Mouse (Mus musculus) intestine, embryonic 14.5 days (tissue): ENCODE data around the gene Pcdh15. TPM values are rescaled to one million over a fixed set of nuclear protein-coding genes. Genes with fewer than 3 reads are reported as not detected.

Experiments used
- ATAC-seq: fragments of 200-750 bp; cut with Nextera tagmentation; replicated peaks from 2 replicates; pipeline ENCODE4 v1.8.0; 2017; ENCODE audit warnings: low read depth, moderate number of reproducible peaks, moderate TSS enrichment, moderate library complexity; ENCODE audit not compliant: low FRiP score, low TSS enrichment
- DNase-seq: peaks from one replicate; pipeline ENCODE4 v3.0.0-alpha.2; 2018; ENCODE audit warnings: low spot score
- H3K27ac ChIP-seq: fragments of 300-500 bp; sonication (generic); 2 replicates; pipeline ENCODE4 v1.5.1; 2014; ENCODE audit warnings: low read depth, mild to moderate bottlenecking, control low read depth
- H3K27me3 ChIP-seq: fragments of 300-500 bp; sonication (generic); replicated peaks from 2 replicates; pipeline ENCODE4 v1.6.1; 2014; ENCODE audit warnings: low read length, control low read depth; ENCODE audit not compliant: control insufficient read depth, insufficient read depth
- H3K36me3 ChIP-seq: fragments of 300-500 bp; sonication (generic); 2 replicates; pipeline ENCODE4 v1.6.1; 2014; ENCODE audit warnings: low read length, control low read depth; ENCODE audit not compliant: control insufficient read depth, insufficient read depth
- H3K4me1 ChIP-seq: fragments of 300-500 bp; sonication (generic); replicated peaks from 2 replicates; pipeline ENCODE4 v1.6.1; 2014; ENCODE audit warnings: low read length, control low read depth, mixed read lengths; ENCODE audit not compliant: control insufficient read depth, insufficient read depth
- H3K4me2 ChIP-seq: fragments of 300-500 bp; sonication (generic); 2 replicates; pipeline ENCODE4 v1.6.1; 2014; ENCODE audit warnings: low read length
- H3K4me3 ChIP-seq: fragments of 300-500 bp; sonication (generic); 2 replicates; pipeline ENCODE4 v1.5.1; 2014; ENCODE audit warnings: low read depth, low read length, control low read depth, mixed read lengths
- H3K9ac ChIP-seq: fragments of 300-500 bp; sonication (generic); 2 replicates; pipeline ENCODE4 v1.6.1; 2014; ENCODE audit warnings: mild to moderate bottlenecking, low read length
- H3K9me3 ChIP-seq: fragments of 300-500 bp; sonication (generic); 2 replicates; pipeline ENCODE4 v1.6.1; 2016; ENCODE audit warnings: low read length, control low read depth; ENCODE audit not compliant: control insufficient read depth
- WGBS: fragments of 180-500 bp; shearing (Covaris S2); extraction: QIAGEN DNeasy Blood & Tissue Kit; methylation state at CpG from one replicate; pipeline ENCODE4 v1.1.7; 2014; 5-methylcytosine and 5-hydroxymethylcytosine counted together
- polyA plus RNA-seq: library from polyadenylated mRNA; unstranded; fragments of >200 nt; fragmentation: Nextera tagmentation; extraction: Ambion mirVana; gene quantifications from 2 replicates; pipeline ENCODE4 v1.2.1, GENCODE M21; 2014

Pcdh15 gene
- polyA plus RNA-seq, 1 experiment from 2014 or later: 2.6 TPM

- ATAC-seq (no peak), DNase-seq (no peak)
- Histone ChIP-seq H3K27me3 (no peaks in the 10 kb centered on the region), H3K36me3 (no peaks in the 10 kb centered on the region), H3K9ac (no peak overlapping the region), H3K4me3 (no peak overlapping the region), H3K9me3 (no peaks in the 10 kb centered on the region), H3K4me2 (no peak overlapping the region), H3K4me1 (no peaks in the 10 kb centered on the region), H3K27ac (no peak overlapping the region)
- WGBS: 62% methylated on average over 6 of the region's 6 CpGs
These were observed 1543.0 kb downstream of the Pcdh15 start for GRCm38 (mm10) chr10:74642125-74642524.

- no peaks in the 10 kb centered on the region for H3K4me1 ChIP-seq
- ATAC-seq (no peak), DNase-seq (no peak)
- H3K4me3 ChIP-seq: no peak overlapping the region
- no peaks in the 10 kb centered on the region for H3K9me3 ChIP-seq
- no peak overlapping the region for H3K4me2 ChIP-seq
- H3K36me3 ChIP-seq: no peaks in the 10 kb centered on the region
- no peak overlapping the region for H3K9ac ChIP-seq
- 91% methylated on average over 1 of the region's 1 CpGs for WGBS
- no peak overlapping the region for H3K27ac ChIP-seq
- H3K27me3 ChIP-seq: no peaks in the 10 kb centered on the region
These were observed 1564.0 kb downstream of the Pcdh15 start for GRCm38 (mm10) chr10:74663171-74663570.

GRCm38 (mm10) chr10:74680016-74680491, 1580.9 kb downstream of the Pcdh15 start:
- no peaks in the 10 kb centered on the region for H3K9me3 ChIP-seq
- DNase-seq: peak; percentile 60

GRCm38 (mm10) chr10:74680559-74680958, 1581.4 kb downstream of the Pcdh15 start:
- no peaks in the 10 kb centered on the region for H3K9me3 ChIP-seq
- no peaks in the 10 kb centered on the region for H3K36me3 ChIP-seq
- ATAC-seq (peak; percentile 75), DNase-seq (no peak)
- WGBS: 0% methylated on average over 1 of the region's 1 CpGs
- H3K4me1 ChIP-seq: peaks cover 12% of the 10 kb centered on the region; the same call in 1 of the 2 replicates
- no peak overlapping the region for H3K4me3 ChIP-seq
- 0 out of 2 replicates have a peak overlapping the region, but pooled peaks have one; percentile 15 for H3K4me2 ChIP-seq
- H3K27ac ChIP-seq: peak overlapping the region; percentile 74
- H3K9ac ChIP-seq: no peak overlapping the region
- no peaks in the 10 kb centered on the region for H3K27me3 ChIP-seq

More at GRCm38 (mm10) chr10:74680016-74680491, 1580.9 kb downstream of the Pcdh15 start:
- H3K27ac ChIP-seq: peak overlapping the region; percentile 74
- 0 out of 2 replicates have a peak overlapping the region, but pooled peaks have one; percentile 15 for H3K4me2 ChIP-seq
- H3K4me1 ChIP-seq: peaks cover 12% of the 10 kb centered on the region; the same call in 1 of the 2 replicates
- H3K4me3 ChIP-seq: no peak overlapping the region
- no peaks in the 10 kb centered on the region for H3K27me3 ChIP-seq
- no peak overlapping the region for H3K9ac ChIP-seq
- peak; percentile 91 for ATAC-seq
- 17% methylated on average over 4 of the region's 4 CpGs for WGBS
- no peaks in the 10 kb centered on the region for H3K36me3 ChIP-seq
